Mouse (Mus musculus) right cerebral cortex, adult 18-20 months (tissue): ENCODE data around the gene Mfsd6l.

Experiments used
- DNase-seq: peaks from one replicate; pipeline ENCODE4 v3.0.0; 2022; ENCODE audit warnings: mixed read lengths

Mfsd6l gene

DNA sequence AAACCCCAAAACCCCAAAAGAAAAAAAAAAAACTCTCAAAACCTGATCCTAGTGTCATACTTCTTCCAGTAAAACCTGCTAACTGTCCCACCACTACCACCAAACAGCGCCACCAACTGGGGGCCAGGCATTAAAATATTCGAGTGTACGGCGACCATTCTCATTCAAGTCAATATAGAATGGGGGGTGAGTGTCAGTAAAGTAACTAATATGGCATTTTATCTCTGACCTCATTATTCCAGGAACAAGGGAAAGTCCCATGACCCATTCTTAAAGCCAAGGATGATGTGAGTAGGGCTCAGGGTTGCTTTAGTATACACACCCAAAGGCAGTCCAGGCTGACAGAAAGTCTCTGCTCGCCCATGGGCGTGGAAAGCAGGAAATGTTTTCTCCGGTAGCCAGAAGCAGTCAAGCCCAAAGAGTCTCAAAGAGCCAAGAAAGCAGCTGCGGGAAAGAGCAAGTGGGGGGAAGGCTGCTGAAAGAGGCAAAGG lies 2.0 kb upstream of the Mfsd6l start:
- DNase-seq = no peak

DNA sequence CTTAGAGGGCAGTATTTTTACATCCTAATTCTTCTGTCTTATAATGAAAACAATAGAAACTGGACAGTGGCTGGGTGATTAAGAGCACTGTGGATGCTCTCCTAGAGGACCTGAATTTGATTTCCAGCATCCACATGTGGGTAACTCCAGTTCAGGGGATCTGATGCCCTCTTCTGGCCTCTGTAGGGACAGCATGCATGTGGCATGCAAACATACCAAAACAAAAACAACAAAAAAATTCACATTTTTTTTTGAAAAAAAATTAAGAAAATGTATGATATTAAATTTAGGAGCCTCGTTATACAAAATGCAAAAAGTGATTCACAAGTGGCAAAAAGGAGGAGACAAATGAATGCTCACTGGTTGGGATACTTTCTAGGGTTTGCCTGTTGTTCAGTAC lies 3.6 kb downstream of the Mfsd6l start:
- DNase-seq = no peak

DNA sequence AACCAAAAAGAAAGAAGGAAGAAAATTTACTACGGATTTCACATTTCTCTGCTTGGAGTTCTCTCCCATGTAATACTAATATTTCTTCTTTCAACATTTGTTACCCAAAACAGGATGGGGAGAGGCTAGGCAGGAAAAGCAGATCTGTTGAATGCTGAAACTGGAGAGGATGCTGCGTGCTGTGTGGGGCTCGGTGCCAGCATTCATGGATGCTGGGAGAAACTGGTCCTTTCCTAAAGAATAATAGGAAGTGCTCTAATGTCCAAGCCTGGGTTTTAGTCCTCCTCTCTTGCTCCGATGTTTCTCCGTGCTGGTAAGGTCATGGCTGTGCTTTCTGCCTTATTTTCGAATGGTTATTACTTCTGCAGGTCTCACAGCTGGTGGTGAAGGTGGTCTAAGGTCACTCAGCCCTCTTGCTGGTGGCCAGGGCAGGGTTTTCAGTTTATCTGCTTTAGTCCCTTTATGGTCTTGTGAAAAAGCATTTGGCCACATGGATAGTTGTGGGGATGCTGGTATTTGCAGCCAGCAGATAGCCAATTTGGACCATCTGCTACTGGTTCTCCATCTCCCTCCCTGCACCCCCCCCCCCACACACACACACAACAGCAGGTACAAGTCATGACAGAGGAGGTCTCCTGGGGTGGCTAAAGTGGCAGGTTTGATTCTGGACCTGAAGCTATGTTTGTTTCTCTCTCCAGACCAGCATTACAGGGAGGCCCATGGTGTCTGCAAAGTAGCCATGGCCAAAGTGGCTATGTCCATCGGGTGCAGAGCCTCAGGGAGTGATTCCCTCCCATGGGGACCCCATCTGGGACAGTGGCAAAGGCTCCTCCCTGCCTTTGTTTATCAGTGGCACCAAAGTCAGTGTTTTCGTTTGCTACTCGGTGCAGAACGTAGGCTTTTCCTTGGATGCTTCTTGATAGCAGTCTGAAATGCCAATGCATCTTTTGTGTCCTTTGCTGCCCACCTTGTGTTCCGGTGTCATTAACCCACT lies 6.3 kb downstream of the Mfsd6l start:
- DNase-seq = no peak

DNA sequence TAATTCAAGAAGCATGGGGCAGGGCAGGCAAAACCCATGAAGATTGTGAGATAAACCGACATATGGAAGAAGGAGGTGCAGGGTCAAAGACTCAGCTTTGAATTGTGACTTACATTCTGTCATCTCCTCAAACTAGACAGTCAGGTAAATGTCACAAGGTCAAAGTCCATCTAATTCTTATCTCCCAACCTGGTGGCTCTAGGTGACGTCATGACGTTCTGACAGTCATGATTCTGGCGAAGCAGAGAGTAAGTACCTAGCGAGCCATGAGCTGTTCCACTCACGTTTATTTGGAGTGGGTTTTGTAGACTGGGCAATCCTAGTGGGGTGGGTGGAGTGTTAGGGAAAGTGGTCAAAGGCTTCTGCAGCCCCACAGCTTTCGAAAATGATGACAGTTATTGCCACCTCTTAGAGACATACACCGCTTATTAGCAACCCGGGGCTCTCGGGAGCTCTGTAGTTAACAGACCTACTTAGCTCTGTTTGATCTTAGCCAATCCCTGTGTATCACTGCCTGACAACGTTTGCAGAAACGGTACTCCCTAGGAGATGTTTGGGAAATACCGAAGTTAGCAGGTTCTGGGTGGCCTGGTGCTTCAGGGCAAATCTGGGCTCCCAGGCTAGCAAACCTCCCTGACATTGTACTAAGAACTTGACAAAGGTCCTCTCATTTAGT lies 8.5 kb downstream of the Mfsd6l start:
- no peak for DNase-seq

DNA sequence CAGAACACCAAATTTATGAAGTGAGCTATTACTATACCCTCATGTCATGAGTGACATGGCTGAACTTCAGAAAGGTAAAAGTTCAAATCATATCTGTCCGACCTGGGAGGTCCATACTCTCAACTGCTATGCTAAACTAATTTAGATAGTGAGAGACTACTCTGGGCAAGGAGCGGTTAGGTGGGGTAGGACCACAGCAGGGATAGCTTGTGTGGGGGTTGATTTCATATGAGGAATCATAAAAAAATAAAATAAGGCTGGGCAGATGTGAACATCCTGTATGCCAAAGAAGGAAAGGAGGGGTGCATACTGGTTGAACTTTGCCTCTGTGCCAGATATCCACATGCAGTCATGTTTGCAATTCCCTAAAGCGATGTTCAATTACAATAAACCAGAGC lies 9.0 kb downstream of the Mfsd6l start:
- DNase-seq = no peak

DNA sequence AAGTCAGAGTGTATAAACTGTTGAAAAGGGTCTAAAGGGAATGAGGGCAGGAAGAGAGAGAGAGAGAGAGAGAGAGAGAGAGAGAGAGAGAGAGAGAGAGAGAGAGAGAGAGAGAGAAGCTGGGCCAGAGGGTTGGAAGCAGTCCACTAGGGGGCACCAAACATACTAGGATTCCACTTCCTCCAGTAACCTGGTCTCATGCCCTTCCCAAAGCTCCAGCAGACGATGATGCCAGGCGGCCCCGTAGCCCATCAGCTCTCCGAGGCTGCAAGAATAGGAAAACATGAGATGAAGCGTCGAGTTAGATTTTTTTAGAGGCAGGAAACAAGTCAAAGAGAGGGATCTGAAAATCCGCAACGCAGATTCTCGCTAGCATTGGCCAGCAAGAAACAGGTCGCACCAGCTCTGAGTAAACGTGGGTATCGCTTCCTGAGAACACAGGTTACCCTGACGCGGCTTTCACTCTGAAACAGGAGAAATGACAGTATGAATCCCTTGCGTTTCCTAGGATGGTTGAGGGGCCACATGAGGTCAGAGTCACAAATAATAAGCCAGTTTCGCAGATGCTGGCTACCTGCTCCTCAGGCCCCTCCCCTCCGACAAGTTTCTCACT lies 10.6 kb downstream of the Mfsd6l start:
- peak; percentile 89 for DNase-seq

DNA sequence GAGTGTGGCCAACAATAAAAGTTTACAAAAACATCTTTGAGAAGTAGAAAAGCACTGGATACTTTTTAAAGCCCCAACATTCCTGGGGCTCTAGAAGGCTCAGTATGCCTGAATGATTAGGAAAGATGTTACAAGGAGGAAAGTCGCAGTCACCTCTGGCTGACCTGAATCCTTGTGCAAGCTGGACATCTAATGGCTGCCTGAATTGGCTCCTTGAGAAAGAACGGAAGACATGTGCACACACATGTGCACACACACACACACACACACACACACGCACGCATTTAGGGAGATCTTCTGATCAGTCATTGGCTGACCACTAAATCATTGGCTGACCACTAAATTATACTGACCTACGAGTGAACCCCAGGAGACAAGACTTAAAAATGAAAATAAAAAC lies 14.9 kb downstream of the Mfsd6l start:
- no peak for DNase-seq

DNA sequence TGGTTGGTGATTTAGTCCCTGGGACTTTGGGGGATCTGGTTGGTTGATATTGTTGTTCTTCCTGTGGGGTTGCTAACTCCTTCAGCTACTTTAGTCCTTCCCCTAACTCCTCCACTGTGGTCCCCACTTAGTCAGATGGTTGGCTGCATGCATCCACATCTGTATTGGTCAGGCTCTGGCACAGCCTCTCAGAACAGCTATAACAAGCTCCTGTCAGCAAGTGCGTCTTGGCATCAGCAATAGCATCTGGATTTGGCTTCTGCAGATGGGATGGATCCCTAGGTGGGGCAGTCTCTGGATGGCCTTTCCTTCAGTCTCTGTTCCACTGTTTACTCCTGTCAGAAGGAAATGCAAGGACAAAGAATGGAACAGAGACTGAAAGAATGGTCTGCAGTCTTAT lies 21.1 kb downstream of the Mfsd6l start:
- DNase-seq = no peak

DNA sequence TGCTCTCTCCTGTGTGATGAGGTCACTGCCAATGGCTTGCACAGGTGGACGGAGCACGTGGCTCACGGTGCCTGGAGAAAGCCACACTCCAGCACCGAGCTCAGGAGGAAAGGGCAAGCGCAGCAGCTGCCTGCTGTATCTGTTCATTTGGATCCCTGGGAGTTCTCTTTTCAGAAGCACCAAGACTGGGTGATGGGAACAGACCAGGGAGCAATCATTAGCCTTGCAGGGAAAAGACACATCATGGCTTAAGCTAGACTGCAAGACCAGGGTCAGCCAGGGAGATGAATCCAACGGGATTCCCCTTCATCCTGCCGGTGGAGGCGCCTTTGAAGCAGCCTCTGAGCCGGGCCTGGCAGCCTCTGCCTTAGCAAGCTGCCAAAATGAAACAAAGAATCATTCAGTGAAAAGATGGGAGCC lies 23.5 kb downstream of the Mfsd6l start:
- DNase-seq = peak; percentile 62

DNA sequence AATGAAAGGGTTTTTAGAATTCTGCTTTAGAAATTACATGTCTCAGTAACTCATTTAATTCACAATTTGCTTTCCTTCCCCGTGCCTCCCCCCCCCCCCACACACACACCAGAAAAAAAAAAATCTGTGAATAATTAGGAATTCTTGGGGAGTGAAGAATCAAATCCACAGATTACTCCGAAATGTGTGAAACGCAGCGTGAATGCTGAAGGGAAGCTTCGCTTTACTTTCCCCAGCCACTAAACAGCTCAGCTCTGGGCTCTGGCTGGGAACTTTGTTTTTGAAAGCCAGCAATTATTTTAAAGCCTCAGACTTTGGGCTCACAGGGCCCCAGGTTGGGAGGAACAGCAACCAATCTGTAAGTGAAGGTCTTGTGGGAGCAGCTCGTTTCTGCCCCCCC lies 24.6 kb downstream of the Mfsd6l start:
- no peak for DNase-seq

DNA sequence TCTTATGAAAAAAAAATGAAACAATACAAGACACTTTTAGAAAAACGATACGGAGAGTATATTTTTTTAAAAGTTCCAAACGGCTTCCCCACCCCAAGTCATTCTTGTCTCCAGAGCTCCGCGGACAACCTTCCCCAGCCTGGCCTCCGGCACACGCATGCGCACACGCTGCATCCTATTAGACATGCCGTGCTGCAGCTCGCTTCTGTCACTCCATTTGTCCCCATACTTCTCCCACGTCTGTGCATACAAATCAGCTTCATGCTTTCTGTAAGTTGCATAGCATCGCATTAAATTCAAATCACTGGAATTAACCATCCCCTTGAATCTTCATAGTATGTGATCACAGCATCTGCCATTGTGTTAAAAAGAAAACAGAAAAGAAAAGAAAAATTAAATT lies 27.2 kb downstream of the Mfsd6l start:
- DNase-seq = peak; percentile 77

DNA sequence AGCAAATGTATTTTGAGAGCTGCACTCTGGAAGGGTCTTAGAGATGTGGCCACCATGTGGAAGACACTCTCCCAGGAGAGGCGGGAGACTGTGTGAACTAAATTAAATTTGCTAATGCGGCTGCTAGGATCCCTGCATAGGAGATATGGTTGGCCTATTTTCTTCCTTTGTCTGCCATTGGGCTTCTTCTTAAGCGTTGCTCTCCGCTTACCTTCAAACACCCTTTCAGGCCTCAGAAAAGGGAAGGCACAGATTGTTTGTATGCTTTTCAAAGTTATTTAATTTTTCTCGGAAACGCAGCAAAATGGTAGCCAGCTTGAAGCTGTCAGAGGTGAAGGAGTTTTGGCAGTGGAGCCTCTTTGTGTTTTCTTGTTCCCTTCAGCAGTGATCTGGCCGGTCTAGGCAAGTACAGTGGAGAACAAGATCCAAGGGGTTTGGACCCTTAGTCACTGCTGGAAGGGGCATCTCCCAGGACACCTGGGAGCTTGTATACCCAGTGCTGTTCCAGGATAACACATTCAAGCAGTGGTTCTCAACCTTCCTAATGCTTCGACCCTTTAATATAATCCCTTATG lies 28.0 kb downstream of the Mfsd6l start:
- no peak for DNase-seq

DNA sequence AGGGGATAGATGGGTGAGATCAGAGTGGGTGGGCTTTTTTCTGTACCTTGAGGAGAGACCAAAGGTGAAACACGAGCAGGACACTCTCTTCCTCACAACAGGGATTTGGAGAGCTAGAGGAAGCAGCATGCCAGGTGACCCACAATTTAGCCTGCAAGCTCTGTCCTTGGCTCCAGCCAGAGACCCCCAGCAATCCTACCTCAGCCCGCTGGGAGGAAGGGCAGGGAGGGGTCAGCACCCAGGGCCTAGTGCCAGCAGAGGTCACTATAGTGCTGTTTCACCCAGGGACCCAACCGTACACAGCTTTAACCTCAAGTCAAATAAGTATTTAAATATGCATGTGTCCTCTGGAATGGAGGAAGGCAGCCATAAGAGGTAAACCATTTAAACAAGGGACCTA lies 29.9 kb downstream of the Mfsd6l start:
- no peak for DNase-seq

DNA sequence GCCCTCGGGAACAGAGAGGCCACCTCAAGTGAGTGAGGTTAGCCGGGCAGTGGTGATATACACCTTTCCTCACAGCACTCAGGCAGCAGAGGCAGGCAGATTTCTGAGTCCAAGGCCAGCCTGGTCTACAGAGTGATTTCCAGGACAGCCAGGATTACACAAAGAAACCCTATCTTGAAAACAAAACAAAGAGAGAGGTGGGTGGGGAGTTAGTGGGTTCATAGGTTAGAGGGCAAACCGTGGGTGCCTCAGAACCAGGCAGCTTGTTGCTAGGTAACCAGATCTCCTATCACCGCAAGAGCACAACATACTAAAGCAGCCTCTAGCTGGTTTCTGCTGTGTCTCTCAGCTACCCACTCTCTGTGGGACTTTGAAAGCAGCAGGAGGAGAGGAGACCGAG lies 30.7 kb downstream of the Mfsd6l start, which contains the start of gene Ccdc42:
Gene Ccdc42, plus strand, starts transcription at position 301 of the 400 bp plus-strand sequence.
- no peak for DNase-seq

DNA sequence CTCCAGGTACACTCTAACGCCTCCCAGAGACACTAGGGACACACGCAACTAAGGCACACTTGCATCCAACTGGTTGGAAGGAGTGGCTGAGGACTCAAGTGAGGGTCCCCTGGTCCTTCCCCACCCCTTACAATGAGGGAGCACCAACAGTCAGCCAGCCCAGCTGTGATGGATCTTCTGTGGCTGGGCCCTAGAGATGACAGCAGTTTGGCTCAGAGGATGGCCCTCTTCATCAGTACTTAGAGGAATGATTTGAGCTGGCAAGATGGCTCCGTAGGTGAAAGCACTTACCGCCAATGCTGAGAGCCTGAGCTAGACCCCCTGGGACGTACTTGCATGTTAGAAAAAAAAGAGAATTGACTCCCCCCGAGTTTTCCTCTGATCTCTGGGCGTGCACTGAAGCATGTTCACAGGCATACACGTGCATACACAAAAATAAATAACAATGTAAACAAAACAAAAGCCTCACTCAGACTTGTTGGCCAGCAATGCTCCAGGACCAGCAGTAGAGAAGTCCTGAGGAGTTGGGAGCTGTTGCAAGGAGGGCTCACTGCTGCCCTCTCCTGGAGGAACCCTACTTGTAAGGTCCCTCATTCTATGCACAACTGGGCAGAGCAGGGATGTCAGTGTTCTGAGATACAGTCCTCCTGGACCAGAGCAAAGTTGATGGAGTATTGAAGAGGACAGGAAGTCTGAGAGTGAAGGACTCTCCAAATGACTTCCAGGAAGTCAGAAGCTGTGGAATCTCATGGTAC lies 33.2 kb downstream of the Mfsd6l start:
- DNase-seq = peak; percentile 80

DNA sequence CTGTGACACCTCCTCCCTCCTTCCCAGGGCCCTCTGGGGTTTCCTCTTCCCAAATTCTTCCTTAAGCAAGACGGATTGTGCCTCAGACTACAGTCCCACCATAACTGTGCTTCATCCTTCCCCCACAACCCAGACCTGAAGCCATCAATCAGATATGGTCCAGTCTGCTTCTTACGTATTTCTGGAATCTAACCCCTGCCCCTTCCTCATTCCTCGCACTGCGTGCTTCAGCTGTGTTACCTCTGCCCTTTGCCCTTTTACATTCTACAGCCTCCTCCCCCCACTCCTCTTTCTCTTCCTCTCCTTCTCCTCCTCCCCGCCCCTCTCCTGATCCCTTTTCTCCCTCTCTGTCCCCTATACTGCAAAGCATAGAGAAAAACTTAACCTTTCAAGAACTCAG lies 35.7 kb downstream of the Mfsd6l start:
- no peak for DNase-seq

DNA sequence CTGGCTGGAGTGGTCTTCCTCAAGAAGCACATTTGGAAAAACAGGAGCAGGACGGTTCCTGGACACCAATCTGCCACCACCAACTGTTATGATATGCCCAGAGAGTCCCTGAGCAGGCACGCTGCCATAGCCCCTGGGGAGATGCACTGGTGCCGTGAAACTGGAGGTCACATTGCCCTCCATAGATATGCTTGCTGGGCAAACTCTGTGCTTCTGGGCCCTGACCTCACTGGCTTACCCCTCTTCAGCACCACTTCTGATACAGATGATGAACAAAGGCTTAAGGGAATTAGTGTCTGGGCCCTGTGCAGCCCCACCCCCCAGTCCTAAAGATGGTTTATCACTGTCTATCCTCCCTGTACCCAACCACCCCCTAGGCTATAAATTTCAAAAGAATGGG lies 37.3 kb downstream of the Mfsd6l start:
- DNase-seq = no peak

DNA sequence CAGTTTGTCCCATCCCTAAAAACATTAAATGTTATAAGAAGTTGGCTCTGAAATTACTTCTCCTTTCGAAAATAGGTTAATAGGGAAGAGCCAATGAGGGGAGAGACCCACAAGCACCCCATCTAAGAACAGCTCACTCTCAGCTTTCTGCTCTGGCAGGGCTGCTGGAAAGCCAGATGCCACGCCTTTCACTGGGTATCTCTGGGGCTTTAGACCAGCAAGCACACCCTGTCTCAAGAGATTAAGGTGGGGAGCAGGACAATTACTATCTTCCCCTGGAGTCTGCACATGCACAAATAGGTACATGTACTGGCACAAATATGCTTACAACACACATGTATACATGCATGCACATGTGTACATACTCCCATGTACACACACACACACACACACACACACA lies 41.9 kb downstream of the Mfsd6l start:
- no peak for DNase-seq

DNA sequence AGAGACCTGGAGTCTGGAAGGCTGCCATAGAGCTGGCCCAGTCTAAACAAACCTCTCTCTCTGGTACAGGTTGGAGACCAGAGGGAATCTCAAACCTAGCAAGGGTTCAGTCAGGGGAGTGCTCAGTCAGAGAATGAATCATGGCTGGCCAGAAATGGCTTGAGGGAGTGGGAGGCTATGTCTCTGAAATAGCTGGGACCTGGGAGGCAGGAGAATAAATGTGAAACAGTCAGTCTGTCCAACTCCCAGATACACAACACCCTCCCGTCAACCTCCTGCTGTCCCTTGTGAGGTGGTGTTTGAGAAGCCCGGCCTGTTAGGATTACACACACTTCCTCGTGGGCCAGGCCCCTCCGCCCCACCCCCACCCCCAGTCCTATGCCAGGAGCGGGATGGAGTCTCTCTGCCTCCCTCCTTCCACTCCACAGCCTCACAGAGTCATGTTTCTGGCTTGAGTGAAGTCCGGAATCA lies 44.6 kb downstream of the Mfsd6l start:
- peak; percentile 42 for DNase-seq

DNA sequence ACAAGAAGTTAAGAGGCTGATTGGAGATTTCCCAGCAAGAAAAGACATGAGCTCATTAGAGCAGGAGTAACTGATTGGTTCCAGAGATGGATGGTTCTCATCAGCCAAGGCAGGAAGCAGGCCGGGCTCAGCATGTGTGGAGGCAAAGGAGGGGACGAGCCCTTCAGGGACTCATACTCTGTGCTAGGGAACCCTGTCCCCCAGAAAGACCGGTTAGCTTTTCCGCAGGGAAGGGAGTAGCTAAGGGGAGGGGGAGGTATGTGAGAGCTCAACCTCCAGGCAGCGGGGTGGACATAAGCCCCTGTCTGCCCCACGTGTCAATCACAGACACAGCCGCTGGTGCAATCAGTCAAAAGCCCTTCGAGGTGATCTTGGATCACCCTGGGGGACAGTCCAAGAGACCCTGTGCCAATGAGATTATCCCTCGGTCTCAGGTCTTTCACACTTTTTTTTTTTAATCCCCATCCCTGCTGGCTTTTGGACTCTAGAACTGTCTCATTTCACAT lies 45.6 kb downstream of the Mfsd6l start:
- DNase-seq = no peak

DNA sequence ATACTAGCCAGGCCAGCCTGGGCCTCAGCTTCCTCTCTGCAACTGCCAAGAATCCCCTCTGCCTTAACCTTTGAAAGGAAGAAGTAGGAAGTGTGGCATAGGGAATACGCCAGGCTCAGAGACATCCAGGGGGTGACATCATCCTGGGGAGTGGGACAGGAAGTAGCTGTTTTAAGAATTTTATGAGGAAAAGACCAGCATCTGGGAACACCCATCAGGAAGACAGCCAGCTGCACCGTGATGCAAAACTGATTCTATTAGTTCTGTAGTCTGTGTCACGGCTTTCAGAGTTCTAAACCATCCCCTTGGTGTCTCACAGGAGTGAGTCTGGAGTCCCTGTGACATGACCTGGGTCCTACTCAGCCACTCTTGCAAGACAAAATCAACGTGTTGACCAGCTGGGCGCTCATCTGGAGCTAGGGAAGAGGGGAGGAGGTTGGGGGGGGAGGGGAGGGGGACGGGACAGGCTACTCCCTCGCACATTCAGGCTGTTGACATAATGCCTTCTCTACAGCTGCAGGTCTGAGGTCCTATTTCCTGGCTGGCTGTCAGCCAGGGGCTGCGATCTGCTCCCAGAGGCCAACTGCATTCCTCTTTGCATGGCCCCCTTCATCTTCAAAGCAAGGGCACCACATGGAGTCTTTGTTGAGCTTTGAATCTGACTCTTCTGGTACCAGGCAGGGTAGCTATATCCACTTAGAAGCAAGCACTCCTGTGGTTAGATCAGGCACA lies 46.4 kb downstream of the Mfsd6l start:
- no peak for DNase-seq
